Mouse (Mus musculus): Measurements from ENCODE around the gene Epha7. TPM values are rescaled to one million over a fixed set of nuclear protein-coding genes. Genes with fewer than 3 reads are reported as not detected.

Epha7 gene
- polyA plus RNA-seq, 1 experiment from 2014 or later = 59.0 TPM

DNA sequence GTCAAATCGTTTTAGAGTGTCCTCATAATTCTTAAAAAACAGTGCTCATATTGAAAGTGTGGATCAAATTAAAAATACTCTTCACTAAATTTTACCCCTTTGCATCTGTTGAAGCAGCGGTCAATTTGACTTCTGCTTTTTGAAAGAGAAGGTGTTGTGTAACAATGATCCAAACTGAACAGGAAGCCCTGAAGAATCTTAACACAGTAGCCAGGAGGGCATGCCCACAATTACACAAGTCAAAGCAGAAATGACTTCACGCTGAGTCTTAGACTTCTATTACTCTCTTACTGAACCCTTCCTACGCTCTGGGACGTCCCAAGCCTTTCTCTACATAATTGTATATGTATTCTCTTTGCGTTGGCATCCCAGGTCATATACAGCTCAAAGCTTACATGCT is 131.3 kb downstream of the Epha7 start:
- H3K36me3 ChIP-seq = peaks cover 25% of the 10 kb centered on the region
- WGBS = 83% methylated on average over 6 of the region's 6 CpGs
- H3K4me2 ChIP-seq = no peak overlapping the region
- H3K4me1 ChIP-seq (replicated peaks) = no peaks in the 10 kb centered on the region
- H3K9ac ChIP-seq = no peak overlapping the region
- H3K4me3 ChIP-seq = no peak overlapping the region
- no peak for ATAC-seq (ENCODE audit: insufficient number of reproducible peaks, low FRiP score)
- no peak overlapping the region for H3K27ac ChIP-seq (ENCODE audit: poor library complexity, severe bottlenecking)
- no peaks in the 10 kb centered on the region for H3K9me3 ChIP-seq (replicated peaks)
- H3K27me3 ChIP-seq (replicated peaks) = no peaks in the 10 kb centered on the region

DNA sequence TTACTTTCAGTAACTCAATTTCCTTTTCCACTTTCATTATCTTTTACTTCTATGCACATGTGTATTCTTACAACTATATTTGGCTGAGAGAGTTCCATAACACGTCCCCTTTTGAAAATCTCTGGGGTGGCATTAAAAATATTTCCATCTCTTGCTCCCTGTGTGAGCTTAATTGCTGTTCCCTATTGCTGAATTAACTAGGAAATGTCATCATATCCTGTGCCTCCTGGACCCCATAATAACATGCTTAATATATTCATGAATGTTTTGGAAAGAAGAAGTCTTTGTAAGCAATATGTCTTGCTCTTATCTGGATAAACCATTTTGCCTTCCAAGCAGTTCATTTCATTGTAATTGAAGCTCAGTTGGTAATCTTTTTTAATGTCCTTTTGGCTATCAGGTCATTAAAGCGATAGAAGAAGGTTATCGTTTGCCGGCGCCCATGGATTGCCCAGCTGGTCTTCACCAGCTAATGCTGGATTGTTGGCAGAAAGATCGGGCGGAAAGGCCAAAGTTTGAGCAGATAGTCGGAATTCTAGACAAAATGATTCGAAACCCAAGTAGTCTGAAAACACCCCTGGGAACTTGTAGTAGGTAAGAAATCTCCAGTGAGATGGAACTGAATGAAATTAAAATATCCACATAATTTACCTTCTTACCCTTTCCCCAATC is 148.1 kb downstream of the Epha7 start:
- WGBS = 90% methylated on average over 9 of the region's 9 CpGs
- H3K4me1 ChIP-seq (replicated peaks) = no peaks in the 10 kb centered on the region
- H3K27me3 ChIP-seq (replicated peaks) = no peaks in the 10 kb centered on the region
- H3K4me3 ChIP-seq = no peak overlapping the region
- H3K36me3 ChIP-seq = peaks cover 24% of the 10 kb centered on the region
- H3K27ac ChIP-seq (ENCODE audit: poor library complexity, severe bottlenecking) = no peak overlapping the region
- H3K4me2 ChIP-seq = no peak overlapping the region
- H3K9ac ChIP-seq = no peak overlapping the region
- no peak for ATAC-seq (ENCODE audit: insufficient number of reproducible peaks, low FRiP score)
- no peaks in the 10 kb centered on the region for H3K9me3 ChIP-seq (replicated peaks)

DNA sequence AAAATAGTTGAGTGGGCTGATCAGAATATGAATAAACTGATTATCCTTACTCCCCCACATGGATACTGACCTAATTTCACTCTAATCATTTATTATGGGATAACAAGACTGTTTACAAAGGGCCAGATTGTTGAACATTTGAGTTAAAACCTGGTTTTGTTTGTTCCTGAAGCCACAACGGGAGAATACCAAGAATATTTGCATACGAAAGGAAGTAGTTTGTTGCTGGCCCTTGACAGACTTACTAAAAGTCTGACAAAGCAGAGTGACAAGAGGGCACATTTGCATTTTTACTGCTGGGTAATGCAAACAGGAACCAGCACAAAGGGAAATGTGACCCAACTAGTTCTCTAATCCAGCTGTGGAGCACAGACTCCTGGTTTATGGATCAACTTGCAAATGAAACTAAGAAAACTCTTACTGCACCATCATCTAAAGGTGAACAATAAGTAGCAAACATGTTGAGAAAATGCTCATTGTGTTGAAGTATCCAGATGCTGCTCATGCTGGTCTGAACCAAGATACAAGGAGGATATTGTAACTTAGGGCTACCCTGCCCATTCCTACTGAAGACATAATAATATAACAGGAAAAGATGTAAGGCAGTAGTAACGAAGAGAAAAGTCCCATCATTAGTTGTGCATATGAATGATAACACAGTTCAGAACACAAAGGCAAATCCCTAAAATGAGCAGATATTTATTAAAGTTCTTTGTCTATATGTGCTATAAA is 154.8 kb downstream of the Epha7 start:
- 73% methylated on average over 3 of the region's 3 CpGs for WGBS
- Histone ChIP-seq H3K9ac (no peak overlapping the region), H3K36me3 (peaks cover 15% of the 10 kb centered on the region), H3K4me1 (replicated peaks) (no peaks in the 10 kb centered on the region), H3K9me3 (replicated peaks) (no peaks in the 10 kb centered on the region), H3K27ac (ENCODE audit: poor library complexity, severe bottlenecking) (no peak overlapping the region), H3K4me3 (no peak overlapping the region), H3K4me2 (no peak overlapping the region), H3K27me3 (replicated peaks) (no peaks in the 10 kb centered on the region)
- ATAC-seq (ENCODE audit: insufficient number of reproducible peaks, low FRiP score) = no peak

DNA sequence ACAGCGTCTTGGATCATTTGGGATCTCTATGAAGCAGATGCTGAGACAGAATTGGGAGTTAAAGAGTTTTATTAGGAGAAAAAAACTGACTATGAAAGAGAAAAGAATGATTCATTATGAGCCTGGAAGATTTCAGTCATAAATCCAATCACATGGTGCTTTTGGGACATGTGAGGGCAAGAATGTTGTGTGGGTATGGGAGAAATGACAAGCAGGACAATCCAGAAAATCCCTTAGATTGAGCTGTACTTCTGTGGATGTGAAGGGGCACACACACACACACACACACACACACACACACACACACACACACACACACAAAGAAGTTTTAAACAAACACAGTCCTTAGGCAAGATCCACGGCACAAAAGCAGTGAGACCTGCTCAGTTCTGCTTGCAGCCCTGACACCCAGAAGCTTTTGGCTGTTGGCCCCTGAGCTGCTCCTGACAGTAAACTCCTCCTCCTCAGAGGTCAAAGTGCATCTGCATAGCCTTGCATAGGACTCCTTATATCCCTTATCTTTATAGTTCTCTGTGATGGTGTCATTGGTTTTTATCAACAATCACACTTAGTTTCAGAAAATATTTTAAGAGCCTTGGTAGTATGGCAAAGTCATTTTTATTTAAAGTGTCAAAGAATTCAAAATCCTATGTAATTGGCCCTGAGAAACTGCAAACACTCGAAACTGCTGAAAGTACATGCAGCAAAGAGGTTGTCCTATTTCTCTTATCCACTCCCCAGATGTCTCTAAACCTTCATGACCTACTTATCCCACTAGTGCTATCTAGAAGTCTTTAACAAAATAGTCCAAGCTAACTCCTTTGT is 185.7 kb downstream of the Epha7 start:
- Histone ChIP-seq H3K4me2 (no peak overlapping the region), H3K27me3 (replicated peaks) (no peaks in the 10 kb centered on the region), H3K36me3 (no peaks in the 10 kb centered on the region), H3K9me3 (replicated peaks) (no peaks in the 10 kb centered on the region), H3K9ac (no peak overlapping the region), H3K27ac (ENCODE audit: poor library complexity, severe bottlenecking) (no peak overlapping the region), H3K4me1 (replicated peaks) (0 out of 2 replicates have a peak, but pooled peaks cover 3% of the 10 kb centered on the region), H3K4me3 (no peak overlapping the region)
- WGBS = 62% methylated on average over 3 of the region's 3 CpGs
- ATAC-seq (ENCODE audit: insufficient number of reproducible peaks, low FRiP score) = no peak

DNA sequence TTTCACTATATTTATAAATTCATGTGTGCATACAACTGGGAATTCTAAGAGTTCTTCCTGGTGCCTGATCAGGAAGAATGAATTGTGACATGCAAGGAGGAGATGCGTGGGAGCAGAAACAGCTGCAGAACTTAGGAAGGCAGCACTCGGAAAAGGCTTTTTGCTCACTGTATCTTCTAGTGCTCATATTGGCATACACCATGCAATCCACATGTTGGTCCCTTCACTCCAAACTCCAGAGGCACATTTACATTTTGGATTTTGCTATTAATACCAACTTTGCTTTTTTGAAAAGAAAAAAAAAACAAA is 186.3 kb downstream of the Epha7 start:
- Histone ChIP-seq H3K27ac (ENCODE audit: poor library complexity, severe bottlenecking) (no peak overlapping the region), H3K27me3 (replicated peaks) (no peaks in the 10 kb centered on the region), H3K9me3 (replicated peaks) (no peaks in the 10 kb centered on the region), H3K4me1 (replicated peaks) (0 out of 2 replicates have a peak, but pooled peaks cover 3% of the 10 kb centered on the region), H3K36me3 (no peaks in the 10 kb centered on the region), H3K4me2 (no peak overlapping the region), H3K4me3 (no peak overlapping the region), H3K9ac (no peak overlapping the region)
- no peak for ATAC-seq (ENCODE audit: insufficient number of reproducible peaks, low FRiP score)
- 55% methylated on average over 2 of the region's 2 CpGs for WGBS

DNA sequence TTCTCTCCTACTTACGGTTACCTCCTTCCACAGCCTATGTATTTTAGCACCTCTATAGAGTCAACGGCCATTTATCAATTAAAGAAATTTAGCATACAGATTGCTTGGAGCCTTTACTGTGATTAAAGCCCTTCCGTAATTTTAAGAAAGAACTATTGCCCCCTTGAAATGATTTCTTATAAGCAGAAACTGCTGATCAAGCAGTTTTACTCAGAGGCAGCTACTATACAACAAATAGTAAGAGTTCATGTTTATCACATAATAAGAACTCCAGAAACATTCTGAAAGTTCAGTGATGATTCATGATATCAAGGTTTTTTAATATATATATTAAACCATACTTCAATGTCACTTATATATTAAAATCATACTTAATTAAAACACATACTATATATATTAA is 197.4 kb downstream of the Epha7 start:
- no peaks in the 10 kb centered on the region for H3K27me3 ChIP-seq (replicated peaks)
- no peak overlapping the region for H3K27ac ChIP-seq (ENCODE audit: poor library complexity, severe bottlenecking)
- no peaks in the 10 kb centered on the region for H3K9me3 ChIP-seq (replicated peaks)
- 82% methylated on average over 3 of the region's 3 CpGs for WGBS
- H3K36me3 ChIP-seq = no peaks in the 10 kb centered on the region
- no peak for ATAC-seq (ENCODE audit: insufficient number of reproducible peaks, low FRiP score)
- no peak overlapping the region for H3K9ac ChIP-seq
- H3K4me2 ChIP-seq = no peak overlapping the region
- H3K4me3 ChIP-seq = no peak overlapping the region
- no peaks in the 10 kb centered on the region for H3K4me1 ChIP-seq (replicated peaks)

Data from heart, embryonic 12.5 days (tissue).